Mouse (Mus musculus) testis, postnatal 10 days (tissue): ENCODE data around the gene Tdrd3.
A peak's percentile ranks its signal among the peaks of the same experiment; 100 is the strongest.

Experiments
- DNase-seq: peaks from one replicate; pipeline ENCODE4 v3.0.0; 2021; ENCODE audit warnings: low spot score

Tdrd3 gene

GRCm38 (mm10) chr14:87567626-87568446 is 151.4 kb downstream of the Tdrd3 start:
- peak; percentile 52 for DNase-seq

GRCm38 (mm10) chr14:87568447-87568908 is 152.0 kb downstream of the Tdrd3 start:
- DNase-seq: peak; percentile 81

- no peak for DNase-seq
These were observed 153.0 kb downstream of the Tdrd3 start for GRCm38 (mm10) chr14:87569471-87569870.

DNA sequence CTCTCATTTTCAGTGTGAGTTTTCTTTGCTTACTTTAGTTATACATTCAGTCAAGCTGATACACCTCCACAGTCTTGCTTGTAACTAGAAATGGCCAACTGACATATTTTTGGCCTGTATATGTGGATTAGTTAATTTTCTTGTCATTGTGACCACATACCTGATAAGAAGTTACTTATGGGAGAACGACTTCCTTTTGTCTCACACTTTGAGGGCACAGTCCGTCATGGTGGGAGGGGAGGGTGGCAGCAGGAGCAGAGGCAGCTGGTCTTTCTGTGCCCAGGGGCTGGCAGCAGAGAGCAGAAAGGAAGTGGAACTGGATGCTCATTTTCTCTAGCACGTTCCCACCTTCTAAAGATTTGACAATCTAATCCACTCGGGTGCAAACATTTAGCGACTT is 156.0 kb downstream of the Tdrd3 start:
- no peak for DNase-seq

GRCm38 (mm10) chr14:87582610-87583009 is 166.2 kb downstream of the Tdrd3 start:
- DNase-seq: no peak
